Mouse (Mus musculus): ENCODE measurements around the gene Smarcd3.

Gene Smarcd3

GRCm38 (mm10) chr5:24623986-24624821 is at the start of gene Smarcd3:
Gene Smarcd3, minus strand, starts transcription at chr5:24624411.
- peak; percentile 73 for DNase-seq (ENCODE audit: low read depth, low spot score)

- no peak for DNase-seq (ENCODE audit: low read depth, low spot score)
These were observed 37.2 kb upstream of the Smarcd3 start for GRCm38 (mm10) chr5:24661457-24661856.

GRCm38 (mm10) chr5:24659708-24660423 is 35.7 kb upstream of the Smarcd3 start:
- DNase-seq (ENCODE audit: low read depth, low spot score), result no peak

- DNase-seq (ENCODE audit: low read depth, low spot score), result peak; percentile 33
These were observed 32.9 kb upstream of the Smarcd3 start for GRCm38 (mm10) chr5:24657113-24657512.

GRCm38 (mm10) chr5:24654491-24654890 is 30.3 kb upstream of the Smarcd3 start:
- DNase-seq (ENCODE audit: low read depth, low spot score), result no peak

- no peak for DNase-seq (ENCODE audit: low read depth, low spot score)
These were observed 28.6 kb upstream of the Smarcd3 start for GRCm38 (mm10) chr5:24652780-24653179.

GRCm38 (mm10) chr5:24651768-24652752 is 27.8 kb upstream of the Smarcd3 start:
- peak; percentile 44 for DNase-seq (ENCODE audit: low read depth, low spot score)

- DNase-seq (ENCODE audit: low read depth, low spot score), result no peak
These were observed 27.1 kb upstream of the Smarcd3 start for GRCm38 (mm10) chr5:24651356-24651755.

- no peak for DNase-seq (ENCODE audit: low read depth, low spot score)
These were observed 25.5 kb upstream of the Smarcd3 start for GRCm38 (mm10) chr5:24649701-24650100.

- DNase-seq (ENCODE audit: low read depth, low spot score), result no peak
These were observed 25.0 kb upstream of the Smarcd3 start for GRCm38 (mm10) chr5:24649231-24649630.

GRCm38 (mm10) chr5:24645454-24645853 is 21.2 kb upstream of the Smarcd3 start:
- DNase-seq (ENCODE audit: low read depth, low spot score), result no peak

GRCm38 (mm10) chr5:24639081-24639480 is 14.9 kb upstream of the Smarcd3 start:
- no peak for DNase-seq (ENCODE audit: low read depth, low spot score)

- DNase-seq (ENCODE audit: low read depth, low spot score), result no peak
These were observed 13.9 kb upstream of the Smarcd3 start for GRCm38 (mm10) chr5:24638131-24638530.

GRCm38 (mm10) chr5:24636987-24637386 is 12.8 kb upstream of the Smarcd3 start:
- no peak for DNase-seq (ENCODE audit: low read depth, low spot score)

GRCm38 (mm10) chr5:24635526-24636141 is 11.4 kb upstream of the Smarcd3 start:
- DNase-seq (ENCODE audit: low read depth, low spot score), result no peak

- DNase-seq (ENCODE audit: low read depth, low spot score), result no peak
These were observed 10.9 kb upstream of the Smarcd3 start for GRCm38 (mm10) chr5:24635093-24635492.

- DNase-seq (ENCODE audit: low read depth, low spot score), result no peak
These were observed 5.5 kb upstream of the Smarcd3 start for GRCm38 (mm10) chr5:24629712-24630111.

GRCm38 (mm10) chr5:24624822-24625120 is 560 bp upstream of the Smarcd3 start:
- DNase-seq (ENCODE audit: low read depth, low spot score), result no peak

GRCm38 (mm10) chr5:24623041-24623985 is 898 bp downstream of the Smarcd3 start:
- DNase-seq (ENCODE audit: low read depth, low spot score), result no peak

GRCm38 (mm10) chr5:24622386-24623040 is 1.7 kb downstream of the Smarcd3 start:
- DNase-seq (ENCODE audit: low read depth, low spot score), result no peak
